Mouse (Mus musculus): Measurements from ENCODE around the gene Syt15.
A peak's percentile ranks its signal among the peaks of the same experiment; 100 is the strongest.
"Not testable (repeated sequence)": the region's sequence is repeated elsewhere in the genome, so short reads cannot be mapped to it uniquely, and the experiment has no call there.

Syt15 gene

DNA sequence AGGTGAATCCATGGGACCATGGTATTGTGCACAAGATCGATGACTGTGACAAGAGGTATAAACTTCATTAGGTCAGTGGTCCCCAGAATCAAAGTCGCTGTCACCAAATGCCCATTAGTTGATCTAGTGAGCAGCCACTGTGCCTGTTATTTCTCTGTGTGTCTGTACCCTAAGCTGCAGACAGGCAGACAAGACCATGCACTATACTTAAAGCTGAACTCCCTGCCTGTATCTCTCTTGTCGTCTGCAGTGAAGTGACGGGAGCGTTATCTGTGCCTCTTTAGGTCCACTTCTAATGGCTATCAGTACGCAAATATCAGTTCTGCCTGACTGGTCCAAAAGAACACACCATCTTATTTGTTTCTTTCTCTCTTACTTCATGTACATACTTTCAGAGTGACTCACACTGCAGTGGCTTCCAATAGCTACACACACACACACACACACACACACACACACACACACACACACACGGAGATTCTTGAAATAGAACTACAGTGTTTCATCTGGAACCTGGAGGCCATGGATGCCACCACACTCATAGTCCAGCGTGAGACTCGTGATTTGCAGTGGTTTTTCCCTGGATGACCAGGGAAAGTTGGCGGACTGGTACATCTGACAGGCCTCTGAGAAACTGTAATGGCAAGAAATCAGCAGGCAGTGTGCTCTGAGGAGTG lies 9.6 kb downstream of the Syt15 start:
- no peak for DNase-seq

DNA sequence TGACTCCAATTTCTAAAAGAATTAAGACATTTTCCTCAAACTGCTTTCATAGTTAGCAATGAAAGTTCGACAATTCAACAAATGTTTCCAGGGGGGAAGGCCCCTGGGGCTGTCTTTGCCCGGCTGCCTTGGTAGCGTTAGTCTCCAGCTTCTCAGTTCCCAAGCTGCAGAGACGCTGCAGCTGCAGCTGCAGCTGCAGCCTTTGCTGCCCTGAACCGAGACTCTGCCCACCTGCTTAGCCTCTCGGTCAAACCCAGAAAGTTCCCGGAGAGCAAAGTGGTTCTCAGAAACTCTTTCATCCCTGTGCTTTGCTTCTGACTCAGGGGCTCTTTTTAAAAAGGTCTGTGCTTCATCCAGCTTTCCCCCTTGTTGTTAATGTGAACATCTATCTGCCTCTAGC lies 12.9 kb downstream of the Syt15 start:
- DNase-seq, result no peak

DNA sequence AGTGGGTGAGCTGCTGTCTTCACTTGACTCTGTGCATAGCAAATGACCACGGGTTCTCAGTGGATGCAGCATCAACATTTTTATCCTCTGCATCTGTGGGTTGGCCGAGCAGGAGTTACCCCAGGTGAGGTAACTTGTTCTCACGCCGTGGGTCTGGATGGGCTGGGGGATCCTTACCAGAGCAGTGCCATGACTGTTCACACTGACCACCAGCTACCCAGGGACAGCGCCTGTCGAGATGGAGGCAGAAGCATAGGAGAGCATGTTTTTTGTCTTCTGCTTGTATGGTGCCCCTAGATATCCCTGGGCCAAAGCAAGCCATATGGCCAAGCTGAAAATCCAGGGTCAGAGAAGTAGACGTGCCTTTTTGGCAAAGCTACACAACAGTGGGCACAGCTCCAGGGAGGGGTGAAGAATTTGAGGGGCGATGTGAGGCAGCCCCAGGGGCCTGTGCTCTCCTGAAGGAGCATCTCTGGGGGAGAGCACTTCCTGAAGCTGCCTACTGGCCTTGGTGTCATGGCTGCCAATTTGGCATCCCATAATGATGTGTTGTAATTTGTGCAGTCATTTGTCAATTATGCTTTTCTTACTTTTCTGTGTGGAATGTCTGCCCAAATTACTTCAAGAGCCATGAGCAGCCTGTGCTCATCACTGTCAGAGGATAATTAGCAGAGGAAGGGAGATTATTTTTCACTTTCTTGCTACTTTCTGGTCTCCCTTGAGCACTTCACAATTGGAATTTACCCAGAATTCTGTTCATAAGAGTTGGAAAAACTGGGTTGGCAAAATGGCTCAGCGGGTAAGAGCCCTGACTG lies 13.7 kb downstream of the Syt15 start:
- DNase-seq, result no peak

DNA sequence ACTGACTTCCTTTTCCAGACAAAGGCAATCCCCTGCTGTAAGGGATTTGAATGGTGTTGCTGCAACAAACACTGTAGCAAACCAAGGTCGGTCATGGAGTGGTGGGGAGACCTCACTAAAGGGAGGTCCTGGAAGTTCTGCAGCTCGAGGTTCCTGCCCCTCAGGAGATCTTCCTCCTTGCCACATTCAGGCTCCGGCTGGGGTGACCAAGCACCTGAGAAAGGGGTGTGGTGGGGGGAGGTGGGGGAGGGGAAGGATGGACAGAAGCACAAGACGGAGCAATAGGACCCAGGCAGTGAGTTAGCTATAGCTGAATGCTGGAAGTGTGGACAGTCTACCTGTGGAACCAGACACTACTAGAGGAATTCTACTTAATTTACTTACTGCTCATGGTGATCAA lies 14.5 kb downstream of the Syt15 start:
- DNase-seq, result no peak

GRCm38 (mm10) chr14:34234630-34235380 lies 15.4 kb downstream of the Syt15 start:
- peak; percentile 27 for DNase-seq

GRCm38 (mm10) chr14:34240263-34240662 lies 20.9 kb downstream of the Syt15 start:
- no peak for DNase-seq

- DNase-seq, result no peak
Observed at GRCm38 (mm10) chr14:34240676-34241075, 21.3 kb downstream of the Syt15 start.

DNA sequence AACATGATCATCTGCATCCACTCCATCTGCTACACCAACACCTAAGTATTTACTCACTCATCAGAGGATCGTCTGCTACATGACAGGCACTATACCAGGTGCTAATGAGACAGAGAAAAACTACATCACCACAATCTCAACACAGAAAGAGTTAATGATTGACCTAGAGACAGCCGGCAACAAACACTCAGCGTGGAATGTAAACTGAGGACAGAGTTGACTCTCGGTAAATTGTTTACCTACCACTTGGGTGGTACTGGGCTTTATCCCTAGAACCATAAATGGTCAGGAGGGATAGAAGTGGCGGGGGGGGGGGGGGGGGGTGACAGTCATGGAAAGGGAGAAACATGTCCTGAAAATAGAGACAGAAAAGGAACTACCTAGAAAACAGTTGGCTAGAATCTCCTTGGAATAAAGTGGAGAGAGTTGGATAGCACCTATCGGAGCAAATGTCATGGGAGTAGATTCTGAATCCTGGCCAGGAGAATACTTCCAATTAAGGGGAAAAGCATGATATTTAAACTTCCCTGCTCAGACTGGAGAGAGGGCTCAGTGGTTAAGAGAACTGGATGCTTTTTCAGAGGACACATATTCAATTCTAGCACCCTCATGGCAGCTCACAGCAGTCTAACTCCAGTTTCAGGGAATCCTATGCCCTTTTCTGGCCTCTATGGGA lies 33.2 kb downstream of the Syt15 start:
- no peak for DNase-seq

DNA sequence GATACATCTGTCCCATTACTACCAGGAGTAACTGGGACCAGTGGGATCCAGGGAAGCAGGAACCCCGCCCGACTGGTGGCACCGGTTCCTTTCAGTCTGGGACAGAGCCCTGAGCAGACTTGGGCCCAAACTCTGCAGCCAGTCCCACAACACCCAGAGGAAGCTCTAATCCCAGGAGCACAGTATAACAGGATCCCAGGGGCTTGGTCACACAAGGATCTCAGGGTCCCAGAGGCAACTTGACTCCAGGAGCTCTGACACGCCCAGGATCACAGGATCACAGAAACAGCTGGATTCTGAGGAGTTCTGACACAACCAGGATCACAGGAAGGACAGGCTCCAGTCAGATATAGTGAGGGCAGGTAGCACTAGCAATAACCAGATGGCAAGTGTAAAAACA lies 33.9 kb downstream of the Syt15 start:
- DNase-seq, result no peak

DNA sequence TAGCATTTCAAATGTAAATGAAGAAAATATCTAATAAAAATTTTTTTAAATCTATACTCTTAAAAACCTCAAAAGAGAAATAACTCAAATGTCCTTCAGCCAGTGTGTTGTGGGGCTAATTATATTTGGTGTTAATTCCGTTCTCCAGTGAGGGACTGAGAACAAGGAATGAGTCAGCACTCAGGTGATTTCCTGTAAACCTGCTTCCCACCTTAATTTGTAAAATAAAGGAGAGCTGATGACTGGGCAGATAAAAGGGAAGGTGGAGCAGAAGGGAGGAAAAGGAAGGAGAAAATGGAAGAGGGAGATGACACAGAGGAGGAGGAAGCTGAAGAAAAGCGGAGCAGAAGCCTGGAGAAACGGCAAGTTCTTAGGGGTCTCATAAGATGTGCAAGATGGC lies 39.1 kb downstream of the Syt15 start:
- not testable (repeated sequence) for DNase-seq

- DNase-seq, result no peak
Observed at GRCm38 (mm10) chr14:34268046-34268445, 48.7 kb downstream of the Syt15 start.

- no peak for DNase-seq
Observed at GRCm38 (mm10) chr14:34273280-34273679, 53.9 kb downstream of the Syt15 start.

DNA sequence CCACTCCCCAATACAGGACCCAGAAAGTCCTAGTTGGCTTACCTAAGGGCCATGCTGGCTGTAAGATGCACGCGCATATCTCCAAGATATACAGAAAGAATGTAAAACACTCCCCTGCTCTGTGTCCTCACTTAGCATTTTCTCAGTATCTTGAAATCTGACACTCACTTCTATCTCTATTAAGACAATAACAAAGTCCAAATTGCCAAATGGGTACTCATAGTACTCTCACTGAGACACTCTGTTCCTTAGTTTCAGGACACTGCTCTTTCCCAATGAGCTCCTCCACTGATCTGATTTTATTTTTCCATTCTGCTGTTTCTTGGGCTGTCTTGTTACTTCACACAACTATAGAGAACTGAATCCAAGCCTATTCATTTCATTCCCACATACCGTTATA lies 54.7 kb downstream of the Syt15 start:
- no peak for DNase-seq

DNA sequence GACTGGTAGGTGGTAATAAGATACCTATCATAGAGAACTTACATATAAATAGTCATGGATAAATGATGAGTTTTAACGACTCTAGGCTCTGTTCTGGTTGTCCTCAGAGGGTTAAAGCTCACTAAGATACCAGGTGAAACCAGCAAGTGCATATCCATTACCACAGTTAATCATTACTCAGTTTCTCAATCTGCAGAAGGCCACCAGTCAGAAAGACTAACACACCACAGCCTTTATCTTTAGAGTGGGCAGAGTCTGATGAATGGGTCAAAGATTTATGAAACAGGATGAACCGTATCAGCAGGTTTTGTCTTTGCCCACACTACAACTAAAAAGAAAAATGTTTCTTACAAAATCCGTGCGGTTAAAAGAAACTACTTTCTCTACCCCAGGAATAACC lies 55.8 kb downstream of the Syt15 start:
- no peak for DNase-seq

DNA sequence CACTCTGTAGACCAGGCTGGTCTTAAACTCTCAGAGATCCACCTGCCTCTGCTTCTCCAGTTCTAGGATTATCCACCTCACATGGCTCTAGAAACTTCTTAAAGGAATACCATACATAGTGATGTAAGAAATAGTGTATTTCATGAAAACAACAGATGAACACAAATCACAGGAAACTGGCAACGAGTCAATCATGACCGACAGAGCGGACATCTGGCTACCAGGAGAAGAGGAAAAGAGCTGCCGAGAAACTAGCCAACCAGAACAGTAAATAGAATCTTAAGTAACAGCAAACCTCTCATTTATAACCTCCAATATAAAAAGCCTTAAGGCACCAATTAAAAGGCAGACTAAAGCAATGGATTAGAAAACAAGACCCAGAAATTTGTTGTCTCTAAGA lies 60.3 kb downstream of the Syt15 start:
- no peak for DNase-seq
